Comparison of ENCODE assay signal across 10 mouse cellular contexts in genomic region chr9:51795206-51795605, GRCm38 (mm10). TPM values are rescaled to one million over a fixed set of nuclear protein-coding genes. Genes with fewer than 3 reads are reported as not detected.
DNase-seq lines count a peak whose midpoint lies in the region; ATAC-seq and TF ChIP-seq lines count a peak whose summit lies in the region.
"Had no signal": no experiment of that assay in that cellular context is flagged by ENCODE, and none has a peak within 500 bp of the region (broad histone marks: within the 10 kb centered on the region; RNA-seq: fewer than 3 reads in every experiment).

No protein-coding gene starts in this region.

- no peak overlapping the region for H3K27ac ChIP-seq in heart, adult 2 months
- no peak overlapping the region for H3K27ac ChIP-seq in heart, embryonic 12.5 days (ENCODE audit: poor library complexity, severe bottlenecking)
- H3K27ac ChIP-seq in lung, embryonic 15.5 days = no peak overlapping the region
- H3K27ac ChIP-seq in forebrain, embryonic 15.5 days (replicated peaks) = no peak overlapping the region

- no peaks in the 10 kb centered on the region for H3K36me3 ChIP-seq in heart, adult 2 months (ENCODE audit: control insufficient read depth, insufficient read depth, low read length)
- H3K36me3 ChIP-seq in heart, embryonic 12.5 days = no peaks in the 10 kb centered on the region
- no peaks in the 10 kb centered on the region for H3K36me3 ChIP-seq in lung, embryonic 15.5 days
- no peaks in the 10 kb centered on the region for H3K36me3 ChIP-seq in forebrain, embryonic 15.5 days

- H3K79me2 ChIP-seq in heart, adult 2 months (replicated peaks; ENCODE audit: control insufficient read depth, insufficient read depth, low read length) = no peaks in the 10 kb centered on the region

- no peak overlapping the region for H3K9ac ChIP-seq in heart, adult 2 months (ENCODE audit: low read depth, low read length)
- H3K9ac ChIP-seq in heart, embryonic 12.5 days = no peak overlapping the region
- H3K9ac ChIP-seq in lung, embryonic 15.5 days = no peak overlapping the region
- no peak overlapping the region for H3K9ac ChIP-seq in forebrain, embryonic 15.5 days (replicated peaks)

- TF ChIP-seq POLR2A in heart, adult 2 months (IDR thresholded peaks at IDR 0.05; ENCODE audit: insufficient read depth, low read depth, low read length) = no peak

- no peak for ATAC-seq in heart, embryonic 12.5 days (ENCODE audit: insufficient number of reproducible peaks, low FRiP score)
- peak; percentile 84; the same call in 1 of the 2 replicates for ATAC-seq in lung, embryonic 15.5 days (ENCODE audit: borderline replicate concordance, extremely low read depth, low FRiP score, low TSS enrichment)
- ATAC-seq in forebrain, embryonic 15.5 days (replicated peaks) = no peak
- ATAC-seq: CD4-positive, CD25-positive, alpha-beta regulatory T cell, adult 4 months had no signal

- H3K9me3 ChIP-seq in heart, embryonic 12.5 days (replicated peaks) = no peaks in the 10 kb centered on the region; the same call in 1 of the 2 replicates
- no peaks in the 10 kb centered on the region for H3K9me3 ChIP-seq in lung, embryonic 15.5 days
- no peaks in the 10 kb centered on the region for H3K9me3 ChIP-seq in forebrain, embryonic 15.5 days

- WGBS in heart, adult 2 months = 27% methylated on average over 6 of the region's 6 CpGs
- 64% methylated on average over 6 of the region's 6 CpGs for WGBS in heart, embryonic 12.5 days
- 50% methylated on average over 6 of the region's 6 CpGs for WGBS in lung, embryonic 15.5 days
- 66% methylated on average over 6 of the region's 6 CpGs for WGBS in forebrain, embryonic 15.5 days

- TF ChIP-seq CTCF in heart, adult 2 months (IDR thresholded peaks at IDR 0.05) = no peak

- no peak overlapping the region for H3K4me3 ChIP-seq in heart, adult 2 months
- no peak overlapping the region for H3K4me3 ChIP-seq in heart, embryonic 12.5 days
- no peak overlapping the region for H3K4me3 ChIP-seq in lung, embryonic 15.5 days
- no peak overlapping the region for H3K4me3 ChIP-seq in forebrain, embryonic 15.5 days

- TF ChIP-seq EP300 in heart, adult 2 months (IDR thresholded peaks at IDR 0.05; ENCODE audit: insufficient read depth, low read depth, low read length) = 0 out of 2 replicates have a peak, but pooled peaks have one; percentile 17

- DNase-seq in heart, adult 2 months = peak; percentile 51 to 61
- DNase-seq in adipocyte (ENCODE audit: low spot score) = peak; percentile 88
- peak; percentile 89 to 94 for DNase-seq in cerebellum, postnatal 10 days
- DNase-seq in layer of hippocampus, adult 9-10 months (ENCODE audit: low spot score) = no peak
- DNase-seq in thymus, postnatal 10 days (ENCODE audit: low spot score in 2 of 2) = no peak
- DNase-seq: liver had no signal

- H3K4me1 ChIP-seq in heart, adult 2 months (ENCODE audit: control insufficient read depth, insufficient read depth, low read length) = peaks cover 3% of the 10 kb centered on the region
- 0 out of 2 replicates have a peak, but pooled peaks cover 3% of the 10 kb centered on the region for H3K4me1 ChIP-seq in heart, embryonic 12.5 days (replicated peaks)
- peaks cover 4% of the 10 kb centered on the region; the same call in 1 of the 2 replicates for H3K4me1 ChIP-seq in lung, embryonic 15.5 days
- no peaks in the 10 kb centered on the region for H3K4me1 ChIP-seq in forebrain, embryonic 15.5 days

- no peak overlapping the region for H3K4me2 ChIP-seq in heart, embryonic 12.5 days
- no peak overlapping the region for H3K4me2 ChIP-seq in lung, embryonic 15.5 days
- no peak overlapping the region for H3K4me2 ChIP-seq in forebrain, embryonic 15.5 days (replicated peaks)

- no peaks in the 10 kb centered on the region for H3K27me3 ChIP-seq in heart, adult 2 months (ENCODE audit: control insufficient read depth, insufficient read depth, low read length)
- no peaks in the 10 kb centered on the region for H3K27me3 ChIP-seq in heart, embryonic 12.5 days (replicated peaks)
- H3K27me3 ChIP-seq in lung, embryonic 15.5 days = no peaks in the 10 kb centered on the region
- no peaks in the 10 kb centered on the region for H3K27me3 ChIP-seq in forebrain, embryonic 15.5 days

- intact Hi-C loops in heart, adult 2 months (cut with DNase I) = no loop called here

RNA-seq across cellular contexts. Expression of gene Arhgap20, which starts 30.1 kb away (rescaled TPM):
- total RNA-seq in heart, adult 2 months (2021) = 10 to 100 TPM; 18.1 to 29.6 TPM
- 3.5 and 6.2 TPM in 2 replicates for polyA plus RNA-seq in heart, adult 2 months (2012; rRNA removed)
- 0.66 and 0.74 TPM in 2 replicates for polyA plus RNA-seq in heart, embryonic 12.5 days (2016; fragmentation: Nextera tagmentation; extraction: Ambion mirVana)
- polyA plus RNA-seq in lung, embryonic 15.5 days (2015; fragmentation: Nextera tagmentation; extraction: Ambion mirVana) = 10.7 and 11.0 TPM in 2 replicates
- 11.8 and 14.6 TPM in 2 replicates for polyA plus RNA-seq in forebrain, embryonic 15.5 days (2015; fragmentation: Nextera tagmentation; extraction: Ambion mirVana)

Comparison
In these comparisons a context has a peak if more than half of its experiments do, and no peak if none do; other contexts are left out.
1. DNase-seq: peak in heart, adult 2 months (2 of 2), adipocyte (single experiment) and cerebellum, postnatal 10 days (2 of 2); none in layer of hippocampus, adult 9-10 months (single experiment) and thymus, postnatal 10 days (0 of 2).